ENCODE assay signal across 15 mouse cellular contexts in genomic region chr19:40356536-40357522, GRCm38 (mm10).
A peak's percentile ranks its signal among the peaks of the same experiment; 100 is the strongest.
DNase-seq lines count a peak whose midpoint lies in the region; ATAC-seq lines count a peak whose summit lies in the region.
"Had no signal": no experiment of that assay in that cellular context is flagged by ENCODE, and none has a peak within 500 bp of the region (broad histone marks: within the 10 kb centered on the region; RNA-seq: fewer than 3 reads in every experiment).

No protein-coding gene starts in this region.

- intact Hi-C loops in heart, postnatal 10 days (cut with DNase I): no loop called here

- H3K36me3 ChIP-seq in heart, embryonic 11.5 days (ENCODE audit: control insufficient read depth, insufficient read depth, low read length): no peaks in the 10 kb centered on the region; the same call in 1 of the 2 replicates
- H3K36me3 ChIP-seq: embryonic facial prominence, embryonic 12.5 days; midbrain, embryonic 10.5 days had no signal

- H3K4me1 ChIP-seq in heart, embryonic 11.5 days (ENCODE audit: control insufficient read depth, insufficient read depth, low read length): peaks cover 18% of the 10 kb centered on the region
- H3K4me1 ChIP-seq: limb, embryonic 12.5 days; midbrain, embryonic 10.5 days had no signal

- H3K27ac ChIP-seq in heart, embryonic 11.5 days (ENCODE audit: low read depth, low read length): peak overlapping the region; percentile 55
- H3K27ac ChIP-seq: embryonic facial prominence, embryonic 12.5 days; hindbrain, embryonic 14.5 days; limb, embryonic 12.5 days; midbrain, embryonic 10.5 days had no signal

- no peak overlapping the region for H3K9ac ChIP-seq in heart, embryonic 11.5 days (ENCODE audit: low read depth, low read length)
- H3K9ac ChIP-seq: embryonic facial prominence, embryonic 12.5 days; hindbrain, embryonic 14.5 days; limb, embryonic 12.5 days; lung, embryonic 14.5 days had no signal

- H3K9me3 ChIP-seq in heart, embryonic 11.5 days (replicated peaks; ENCODE audit: control insufficient read depth, low read length): no peaks in the 10 kb centered on the region
- H3K9me3 ChIP-seq: embryonic facial prominence, embryonic 12.5 days; limb, embryonic 12.5 days; midbrain, embryonic 10.5 days had no signal

- H3K4me2 ChIP-seq in heart, embryonic 11.5 days: no peak overlapping the region
- H3K4me2 ChIP-seq: embryonic facial prominence, embryonic 12.5 days; hindbrain, embryonic 14.5 days; limb, embryonic 12.5 days; lung, embryonic 14.5 days had no signal

- ATAC-seq in heart, embryonic 11.5 days (replicated peaks; ENCODE audit: insufficient number of reproducible peaks, low FRiP score, low TSS enrichment): no peak

- no peaks in the 10 kb centered on the region for H3K27me3 ChIP-seq in heart, embryonic 11.5 days (ENCODE audit: control insufficient read depth, insufficient read depth, low read length)
- H3K27me3 ChIP-seq: embryonic facial prominence, embryonic 12.5 days; limb, embryonic 12.5 days had no signal

- DNase-seq in heart, postnatal 10 days: no peak
- peak; percentile 54 for DNase-seq in ovary, adult 18-20 months (ENCODE audit: low spot score)
- no peak for DNase-seq in ovary, postnatal 14 days (ENCODE audit: low spot score)
- DNase-seq in heart, postnatal 4 days: peak; percentile 42
- DNase-seq in urinary bladder, adult 18-20 months (ENCODE audit: low spot score in 2 of 2): no peak
- DNase-seq in right cerebral cortex, postnatal 10 days (ENCODE audit: low spot score in 2 of 2): no peak
- DNase-seq: cerebellum, adult 9-11 months; lung, embryonic 14.5 days; right cerebral cortex, adult 18-20 months; thymus, postnatal 25 days had no signal

- 70% methylated on average over 15 of the region's 15 CpGs for WGBS in heart, embryonic 11.5 days (ENCODE audit: insufficient replicate concordance)

- no peak overlapping the region for H3K4me3 ChIP-seq in heart, embryonic 11.5 days (ENCODE audit: low read depth, low read length)
- H3K4me3 ChIP-seq: embryonic facial prominence, embryonic 12.5 days; limb, embryonic 12.5 days; midbrain, embryonic 10.5 days had no signal

Comparison
In these comparisons a context has a peak if more than half of its experiments do, and no peak if none do; other contexts are left out.
1. DNase-seq: peak in ovary, adult 18-20 months (single experiment) and heart, postnatal 4 days (single experiment); none in heart, postnatal 10 days (0 of 2), ovary, postnatal 14 days (single experiment), urinary bladder, adult 18-20 months (0 of 2) and right cerebral cortex, postnatal 10 days (0 of 2).